Mouse (Mus musculus): Measurements from ENCODE around the gene Impg1.

DNA sequence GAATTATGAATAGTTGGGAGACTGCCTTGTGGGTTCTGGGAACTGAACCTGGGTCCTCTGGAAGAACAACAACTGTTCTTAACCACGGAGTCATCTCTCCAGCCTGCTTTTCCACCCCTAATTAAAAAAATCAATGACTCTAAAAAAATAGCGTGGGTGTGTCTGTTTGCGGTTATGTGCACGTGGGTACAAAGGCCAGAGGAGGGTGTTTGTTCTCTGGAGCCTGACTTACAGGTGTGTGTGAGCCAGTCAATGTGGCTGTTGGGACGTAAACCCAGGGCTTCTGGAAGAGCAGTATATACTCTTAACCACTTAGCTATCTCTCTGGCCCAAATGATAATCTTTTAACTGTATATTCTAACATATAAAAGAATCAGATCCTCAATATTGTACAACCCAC is 151.7 kb downstream of the Impg1 start:
- TF ChIP-seq CTCF (IDR thresholded peaks at IDR 0.05; ENCODE audit: borderline replicate concordance, control insufficient read depth, extremely low read depth, insufficient read depth, low read length, poor library complexity), result no peak
- TF ChIP-seq POLR2A (IDR thresholded peaks at IDR 0.05; ENCODE audit: control insufficient read depth, extremely low read depth, insufficient read depth, low read length, poor library complexity), result no peak

Data from thymus, adult 2 months (tissue).